Mouse (Mus musculus): ENCODE results near the gene Stxbp2. TPM values are rescaled to one million over a fixed set of nuclear protein-coding genes. Genes with fewer than 3 reads are reported as not detected.

The Stxbp2 gene
- polyA plus RNA-seq, 1 experiment from 2014 or later = 61.9 TPM

DNA sequence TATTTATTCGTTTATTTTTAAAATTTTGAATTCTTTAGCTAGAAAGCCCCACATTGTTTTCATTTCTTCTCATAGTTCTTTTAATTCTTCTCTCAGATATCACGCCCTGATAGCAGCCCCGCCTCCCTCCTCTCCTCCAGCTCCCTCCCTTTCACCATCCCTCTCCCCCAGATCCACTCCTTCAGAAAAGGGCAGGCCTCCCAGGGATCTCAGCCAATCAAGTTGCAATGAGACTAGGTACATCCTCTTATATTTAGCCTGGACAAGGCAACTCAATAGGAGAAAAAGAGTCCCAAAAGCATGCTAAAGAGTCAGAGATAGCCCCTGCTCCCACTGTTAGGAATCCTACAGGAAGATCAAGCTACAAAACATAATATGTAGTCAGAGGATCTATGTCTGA is 43.9 kb downstream of the Stxbp2 start:
- Histone ChIP-seq H3K9ac (replicated peaks) (no peak overlapping the region), H3K4me1 (peaks cover 27% of the 10 kb centered on the region), H3K36me3 (peaks cover 11% of the 10 kb centered on the region), H3K4me2 (replicated peaks) (no peak overlapping the region), H3K9me3 (no peaks in the 10 kb centered on the region), H3K27me3 (no peaks in the 10 kb centered on the region), H3K27ac (replicated peaks) (no peak overlapping the region), H3K4me3 (no peak overlapping the region)
- ATAC-seq (replicated peaks) = no peak
- 64% methylated on average over 3 of the region's 3 CpGs for WGBS

- Histone ChIP-seq H3K4me1 (peaks cover 33% of the 10 kb centered on the region), H3K9ac (replicated peaks) (peak within 1 kb of the TSS; percentile 97), H3K9me3 (no peaks in the 10 kb centered on the region), H3K4me2 (replicated peaks) (peak within 1 kb of the TSS; percentile 83), H3K27me3 (no peaks in the 10 kb centered on the region), H3K36me3 (peaks cover 26% of the 10 kb centered on the region), H3K4me3 (peak within 1 kb of the TSS; percentile 99), H3K27ac (replicated peaks) (peak within 1 kb of the TSS; percentile 86)
- peak; percentile 83 for ATAC-seq (replicated peaks)
- WGBS = 1% methylated on average over 61 of the region's 61 CpGs
Observed at GRCm38 (mm10) chr8:3676131-3676992, 45.6 kb downstream of the Stxbp2 start, which contains the start of gene Trappc5. Gene Trappc5, plus strand, starts transcription at chr8:3676299.

DNA sequence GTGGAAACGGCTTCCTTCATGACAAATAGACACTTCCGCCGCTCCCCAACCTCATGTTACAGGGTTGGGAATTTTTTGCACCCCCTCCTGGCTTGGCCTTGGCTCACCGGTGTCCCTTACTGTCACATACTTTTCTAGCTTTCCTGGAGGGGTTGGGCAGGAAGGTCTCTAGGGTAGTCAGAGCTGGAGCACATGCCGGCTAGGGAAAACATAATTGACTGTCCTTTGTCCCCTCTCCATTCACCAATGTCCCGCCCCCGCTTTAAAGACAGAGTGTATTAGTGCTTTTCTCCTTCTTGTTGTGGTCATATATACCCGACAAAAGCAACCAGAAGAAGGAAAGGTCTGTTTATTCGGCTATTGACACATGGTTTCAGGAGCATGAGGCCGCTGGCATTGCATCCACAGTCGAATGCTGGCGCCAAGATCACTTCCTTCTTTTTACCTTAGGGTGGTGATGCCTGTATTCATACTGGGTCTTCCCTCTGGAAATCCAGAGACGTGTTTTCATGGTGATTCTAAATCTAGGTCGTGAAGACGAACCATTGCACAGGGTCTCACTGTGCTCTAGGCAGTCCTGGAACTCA is 46.3 kb downstream of the Stxbp2 start:
- Histone ChIP-seq H3K4me2 (replicated peaks) (peak overlapping the region; percentile 83), H3K36me3 (peaks cover 28% of the 10 kb centered on the region), H3K27ac (replicated peaks) (peak overlapping the region; percentile 86; the same call in 1 of the 2 replicates), H3K9ac (replicated peaks) (peak overlapping the region; percentile 97), H3K9me3 (no peaks in the 10 kb centered on the region), H3K27me3 (no peaks in the 10 kb centered on the region), H3K4me3 (peak overlapping the region; percentile 99), H3K4me1 (peaks cover 33% of the 10 kb centered on the region)
- no peak for ATAC-seq (replicated peaks)
- 1% methylated on average over 15 of the region's 15 CpGs for WGBS

DNA sequence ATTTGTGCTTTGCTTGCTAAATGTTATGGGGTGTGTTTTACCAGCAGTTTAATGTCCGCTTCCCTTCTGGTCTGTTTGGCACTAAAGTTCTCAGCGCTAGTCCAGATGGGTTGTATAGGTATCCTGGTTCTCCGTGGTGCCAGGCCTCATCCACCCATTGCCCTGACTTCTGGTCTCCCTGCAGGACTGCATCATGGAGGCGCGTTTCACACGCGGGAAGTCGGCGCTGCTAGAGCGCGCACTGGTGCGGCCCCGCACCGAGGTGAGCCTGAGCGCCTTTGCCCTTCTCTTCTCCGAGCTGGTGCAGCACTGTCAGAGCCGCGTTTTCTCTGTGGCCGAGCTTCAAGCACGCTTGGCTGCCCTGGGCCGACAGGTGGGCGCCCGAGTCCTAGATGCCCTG is 48.1 kb downstream of the Stxbp2 start:
- H3K4me2 ChIP-seq (replicated peaks) = no peak overlapping the region
- no peaks in the 10 kb centered on the region for H3K27me3 ChIP-seq
- no peak overlapping the region for H3K27ac ChIP-seq (replicated peaks)
- H3K4me3 ChIP-seq = no peak overlapping the region
- no peaks in the 10 kb centered on the region for H3K9me3 ChIP-seq
- WGBS = 94% methylated on average over 23 of the region's 23 CpGs
- no peak overlapping the region for H3K9ac ChIP-seq (replicated peaks)
- peaks cover 28% of the 10 kb centered on the region for H3K36me3 ChIP-seq
- no peak for ATAC-seq (replicated peaks)
- H3K4me1 ChIP-seq = peaks cover 27% of the 10 kb centered on the region

GRCm38 (mm10) chr8:3679236-3679635 is 48.5 kb downstream of the Stxbp2 start:
- WGBS = 94% methylated on average over 23 of the region's 23 CpGs
- Histone ChIP-seq H3K27ac (replicated peaks) (no peak overlapping the region), H3K4me2 (replicated peaks) (no peak overlapping the region), H3K9me3 (no peaks in the 10 kb centered on the region), H3K36me3 (peaks cover 28% of the 10 kb centered on the region), H3K4me3 (no peak overlapping the region), H3K9ac (replicated peaks) (no peak overlapping the region), H3K27me3 (no peaks in the 10 kb centered on the region), H3K4me1 (peaks cover 27% of the 10 kb centered on the region)
- no peak for ATAC-seq (replicated peaks)

DNA sequence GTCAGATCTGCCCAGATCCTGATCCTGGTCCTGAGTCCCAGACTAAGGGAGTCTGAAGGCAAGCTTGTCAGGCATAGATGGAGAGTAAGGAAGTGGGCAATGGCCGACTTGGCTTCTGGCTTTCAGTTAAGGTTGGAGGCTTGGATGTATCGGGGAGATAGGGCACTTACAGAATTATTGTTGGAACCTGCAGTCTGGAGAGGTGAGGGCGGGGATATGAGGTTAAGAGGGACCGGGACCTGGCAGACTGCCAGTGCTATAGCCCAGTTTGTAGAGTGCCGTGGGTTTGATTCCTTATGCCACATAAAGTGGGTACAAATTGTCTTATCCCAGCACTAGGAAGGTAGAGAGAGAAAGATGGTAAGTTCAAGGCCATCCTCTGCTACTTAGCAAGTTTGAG is 48.9 kb downstream of the Stxbp2 start:
- no peak overlapping the region for H3K9ac ChIP-seq (replicated peaks)
- no peak for ATAC-seq (replicated peaks)
- H3K9me3 ChIP-seq = no peaks in the 10 kb centered on the region
- H3K4me2 ChIP-seq (replicated peaks) = no peak overlapping the region
- no peaks in the 10 kb centered on the region for H3K27me3 ChIP-seq
- 87% methylated on average over 5 of the region's 5 CpGs for WGBS
- H3K4me3 ChIP-seq = no peak overlapping the region
- peaks cover 27% of the 10 kb centered on the region for H3K4me1 ChIP-seq
- H3K27ac ChIP-seq (replicated peaks) = no peak overlapping the region
- peaks cover 28% of the 10 kb centered on the region for H3K36me3 ChIP-seq

- Histone ChIP-seq H3K9ac (replicated peaks) (no peak overlapping the region), H3K4me3 (no peak overlapping the region), H3K4me2 (replicated peaks) (no peak overlapping the region), H3K27ac (replicated peaks) (no peak overlapping the region), H3K36me3 (peaks cover 28% of the 10 kb centered on the region), H3K9me3 (no peaks in the 10 kb centered on the region), H3K4me1 (peaks cover 17% of the 10 kb centered on the region), H3K27me3 (no peaks in the 10 kb centered on the region)
- WGBS = 86% methylated on average over 5 of the region's 5 CpGs
- ATAC-seq (replicated peaks) = no peak
Observed at GRCm38 (mm10) chr8:3682435-3682834, 51.7 kb downstream of the Stxbp2 start.

DNA sequence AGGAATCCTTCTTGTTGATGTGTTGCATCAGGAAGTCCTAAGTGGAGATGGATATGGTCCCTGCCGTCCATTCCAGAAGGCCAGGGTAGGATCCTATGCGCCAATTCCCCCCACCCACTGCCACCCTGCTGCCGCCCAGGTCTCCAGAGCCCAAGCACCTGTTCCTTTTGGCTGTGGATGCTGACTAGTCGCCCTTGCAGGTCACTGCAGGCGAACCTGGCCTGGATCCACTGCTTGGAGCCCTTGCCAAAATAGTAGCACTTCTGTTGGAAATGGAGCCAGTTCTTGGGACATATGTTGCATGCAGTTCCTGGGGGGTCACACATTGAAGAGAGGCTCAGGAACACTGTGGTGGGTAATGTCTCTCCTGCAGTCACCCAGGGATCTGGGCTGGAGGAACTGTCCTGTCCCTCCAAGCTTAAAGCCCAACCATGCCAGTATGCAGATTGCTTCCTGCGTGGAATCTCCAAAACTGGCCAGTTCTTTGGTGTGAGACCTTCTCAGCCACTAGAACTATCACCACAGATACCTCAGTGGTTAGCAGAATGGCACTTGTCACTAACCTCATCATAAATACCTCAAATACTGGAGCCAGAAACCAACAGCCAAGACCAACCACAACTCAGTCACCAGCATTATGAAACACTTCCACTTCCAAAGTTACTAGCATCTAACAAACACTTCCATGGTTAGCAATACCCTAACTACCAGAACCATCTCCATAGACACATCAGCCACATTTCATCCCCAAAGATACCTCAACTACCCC is 52.8 kb downstream of the Stxbp2 start:
- ATAC-seq (replicated peaks) = no peak
- H3K36me3 ChIP-seq = peaks cover 28% of the 10 kb centered on the region
- 83% methylated on average over 6 of the region's 6 CpGs for WGBS
- H3K4me1 ChIP-seq = peaks cover 7% of the 10 kb centered on the region; the same call in 1 of the 2 replicates
- no peak overlapping the region for H3K27ac ChIP-seq (replicated peaks)
- H3K4me2 ChIP-seq (replicated peaks) = no peak overlapping the region
- no peaks in the 10 kb centered on the region for H3K9me3 ChIP-seq
- H3K27me3 ChIP-seq = no peaks in the 10 kb centered on the region
- no peak overlapping the region for H3K4me3 ChIP-seq
- H3K9ac ChIP-seq (replicated peaks) = no peak overlapping the region

DNA sequence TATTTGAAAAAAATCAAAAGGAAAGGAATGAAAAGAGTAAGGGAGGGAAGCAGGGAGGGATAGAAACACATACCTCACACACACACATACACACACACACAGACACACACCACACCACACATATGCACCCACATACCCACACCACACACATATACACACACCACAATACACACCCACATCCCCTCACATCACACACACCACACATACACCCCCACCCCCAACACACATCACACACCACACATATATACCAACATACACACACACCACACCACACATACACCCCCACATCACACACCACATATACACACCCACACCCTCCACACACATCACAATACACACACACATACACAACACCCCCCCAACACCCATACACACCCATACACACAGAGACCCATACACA is 53.8 kb downstream of the Stxbp2 start:
- ATAC-seq (replicated peaks) = no peak
- Histone ChIP-seq H3K27me3 (no peaks in the 10 kb centered on the region), H3K27ac (replicated peaks) (no peak overlapping the region), H3K4me1 (peaks cover 7% of the 10 kb centered on the region; the same call in 1 of the 2 replicates), H3K9ac (replicated peaks) (no peak overlapping the region), H3K9me3 (no peaks in the 10 kb centered on the region), H3K4me3 (no peak overlapping the region), H3K4me2 (replicated peaks) (no peak overlapping the region), H3K36me3 (peaks cover 19% of the 10 kb centered on the region)

GRCm38 (mm10) chr8:3685422-3685821 is 54.7 kb downstream of the Stxbp2 start:
- H3K36me3 ChIP-seq = peaks cover 10% of the 10 kb centered on the region
- H3K9me3 ChIP-seq = no peaks in the 10 kb centered on the region
- no peak for ATAC-seq (replicated peaks)
- no peak overlapping the region for H3K4me3 ChIP-seq
- H3K27ac ChIP-seq (replicated peaks) = no peak overlapping the region
- no peak overlapping the region for H3K9ac ChIP-seq (replicated peaks)
- peaks cover 2% of the 10 kb centered on the region; the same call in 1 of the 2 replicates for H3K4me1 ChIP-seq
- H3K4me2 ChIP-seq (replicated peaks) = no peak overlapping the region
- H3K27me3 ChIP-seq = no peaks in the 10 kb centered on the region
- WGBS = 83% methylated on average over 5 of the region's 5 CpGs

- Histone ChIP-seq H3K4me3 (no peak overlapping the region), H3K4me1 (no peaks in the 10 kb centered on the region), H3K9ac (replicated peaks) (no peak overlapping the region), H3K4me2 (replicated peaks) (no peak overlapping the region), H3K27me3 (no peaks in the 10 kb centered on the region), H3K9me3 (no peaks in the 10 kb centered on the region), H3K36me3 (no peaks in the 10 kb centered on the region; the same call in 1 of the 2 replicates), H3K27ac (replicated peaks) (no peak overlapping the region)
- no peak for ATAC-seq (replicated peaks)
- 79% methylated on average over 6 of the region's 6 CpGs for WGBS
Observed at GRCm38 (mm10) chr8:3687537-3687936, 56.8 kb downstream of the Stxbp2 start.

- Histone ChIP-seq H3K4me2 (replicated peaks) (no peak overlapping the region), H3K36me3 (no peaks in the 10 kb centered on the region), H3K4me1 (no peaks in the 10 kb centered on the region), H3K27me3 (no peaks in the 10 kb centered on the region), H3K9me3 (no peaks in the 10 kb centered on the region), H3K27ac (replicated peaks) (no peak overlapping the region), H3K9ac (replicated peaks) (no peak overlapping the region), H3K4me3 (no peak overlapping the region)
- ATAC-seq (replicated peaks) = no peak
- WGBS = 71% methylated on average over 3 of the region's 3 CpGs
Observed at GRCm38 (mm10) chr8:3690774-3691173, 60.0 kb downstream of the Stxbp2 start.

All from forebrain, embryonic 15.5 days (tissue).